Mouse (Mus musculus) liver, embryonic 14.5 days (tissue): ENCODE data around the gene Nsmce3. TPM values are rescaled to one million over a fixed set of nuclear protein-coding genes. Genes with fewer than 3 reads are reported as not detected.

Source experiments
- ATAC-seq: fragments of 200-750 bp; cut with Nextera tagmentation; 2 replicates; pipeline ENCODE4 v1.8.0; 2017; ENCODE audit warnings: moderate number of reproducible peaks, mild to moderate bottlenecking, moderate library complexity; ENCODE audit not compliant: insufficient read depth
- DNase-seq, 3 experiments: peaks; one replicate each; pipeline ENCODE4 v3.0.0-alpha.2; 2012 to 2013; ENCODE audit warnings: low read depth in 3 of 3, low spot score in 3 of 3
- H3K27ac ChIP-seq: fragments of 300-500 bp; sonication (generic); 2 replicates; pipeline ENCODE4 v1.5.1; 2014; ENCODE audit warnings: moderate library complexity, mild to moderate bottlenecking, control low read depth, inconsistent platforms
- H3K27me3 ChIP-seq: fragments of 300-500 bp; sonication (generic); 2 replicates; pipeline ENCODE4 v1.6.1; 2014; ENCODE audit warnings: mild to moderate bottlenecking, low read length, moderate library complexity; ENCODE audit not compliant: control insufficient read depth, insufficient read depth
- H3K36me3 ChIP-seq: fragments of 300-500 bp; sonication (generic); replicated peaks from 2 replicates; pipeline ENCODE4 v1.6.1; 2014; ENCODE audit warnings: low read depth; ENCODE audit not compliant: control insufficient read depth, insufficient read depth
- H3K4me1 ChIP-seq, 2 experiments: fragments of 200-500 bp in 1 of 2; fragments of 300-500 bp in 1 of 2; sonication (generic) in 1 of 2; replicated peaks; 2 replicates each; pipeline ENCODE4 v1.6.1; 2012 to 2014; ENCODE audit warnings: antibody characterized with exemption in 1 of 2, inconsistent platforms in 1 of 2, low read length in 1 of 2; ENCODE audit not compliant: control insufficient read depth in 2 of 2, insufficient read depth in 2 of 2
- H3K4me2 ChIP-seq: fragments of 300-500 bp; sonication (generic); 2 replicates; pipeline ENCODE4 v1.6.1; 2014; ENCODE audit warnings: low read depth, mild to moderate bottlenecking, control low read depth, moderate library complexity
- H3K4me3 ChIP-seq, 2 experiments: fragments of 200-500 bp in 1 of 2; fragments of 300-500 bp in 1 of 2; sonication (generic) in 1 of 2; 2 replicates each; pipeline ENCODE4 v1.5.1; 2012 to 2014; ENCODE audit warnings: low read depth in 2 of 2, low read length in 2 of 2, mild to moderate bottlenecking in 2 of 2, control low read depth in 1 of 2, inconsistent platforms in 1 of 2, moderate library complexity in 1 of 2; ENCODE audit not compliant: insufficient read depth in 1 of 2
- H3K9ac ChIP-seq: fragments of 300-500 bp; sonication (generic); replicated peaks from 2 replicates; pipeline ENCODE4 v1.6.1; 2014; ENCODE audit warnings: mild to moderate bottlenecking, control low read depth, moderate library complexity
- H3K9me3 ChIP-seq: fragments of 300-500 bp; sonication (generic); 2 replicates; pipeline ENCODE4 v1.6.1; 2016; ENCODE audit warnings: low read length, mixed read lengths; ENCODE audit not compliant: control insufficient read depth
- CTCF ChIP-seq: IDR thresholded peaks from 2 replicates; pipeline ENCODE4 v1.5.1; 2016; ENCODE audit warnings: antibody characterized with exemption, low read depth, control low read depth
- EP300 ChIP-seq: IDR thresholded peaks from 2 replicates; pipeline ENCODE4 v1.6.1; 2016; ENCODE audit warnings: antibody characterized with exemption, low read depth
- WGBS: fragments of 180-500 bp; shearing (Covaris S2); extraction: QIAGEN DNeasy Blood & Tissue Kit; methylation state at CpG from one replicate; pipeline ENCODE4 v1.1.7; 2014; ENCODE audit not compliant: insufficient replicate concordance; 5-methylcytosine and 5-hydroxymethylcytosine counted together
- polyA plus RNA-seq, 2 experiments: library from polyadenylated mRNA; depleted of rRNA in 1 of 2; stranded (reverse) in 1 of 2; unstranded in 1 of 2; fragments of >200 nt; fragmentation: Nextera tagmentation in 1 of 2; extraction: Ambion mirVana in 1 of 2; gene quantifications; 2 replicates each; pipeline versions ENCODE4 v1.2.1 to v1.2.3; 2012 to 2014

Gene Nsmce3
- polyA plus RNA-seq, 2 experiments: 3.0 to 5.1 TPM

GRCm38 (mm10) chr7:64896587-64896986, 23.8 kb upstream of the Nsmce3 start:
- no peak overlapping the region for H3K4me3 ChIP-seq
- ATAC-seq (no peak), DNase-seq (no peak)
- no peaks in the 10 kb centered on the region for H3K27me3 ChIP-seq
- no peak overlapping the region for H3K9ac ChIP-seq
- no peaks in the 10 kb centered on the region for H3K4me1 ChIP-seq
- no peaks in the 10 kb centered on the region for H3K9me3 ChIP-seq
- H3K36me3 ChIP-seq: no peaks in the 10 kb centered on the region
- no peak for TF ChIP-seq CTCF
- no peak for TF ChIP-seq EP300
- 48% methylated on average over 6 of the region's 6 CpGs for WGBS
- H3K4me2 ChIP-seq: no peak overlapping the region
- no peak overlapping the region for H3K27ac ChIP-seq

- TF ChIP-seq CTCF: no peak
- no peak for TF ChIP-seq EP300
- no peaks in the 10 kb centered on the region for H3K36me3 ChIP-seq
- H3K4me3 ChIP-seq: no peak overlapping the region
- no peaks in the 10 kb centered on the region for H3K4me1 ChIP-seq
- WGBS: 43% methylated on average over 5 of the region's 5 CpGs
- H3K9me3 ChIP-seq: no peaks in the 10 kb centered on the region
- DNase-seq (no peak), ATAC-seq (no peak)
- no peak overlapping the region for H3K27ac ChIP-seq
- no peaks in the 10 kb centered on the region for H3K27me3 ChIP-seq
- H3K9ac ChIP-seq: no peak overlapping the region
- H3K4me2 ChIP-seq: no peak overlapping the region
Observed at GRCm38 (mm10) chr7:64895685-64896101, 22.9 kb upstream of the Nsmce3 start.

GRCm38 (mm10) chr7:64891139-64891538, 18.3 kb upstream of the Nsmce3 start:
- DNase-seq (no peak), ATAC-seq (no peak)
- H3K9ac ChIP-seq: no peak overlapping the region
- no peaks in the 10 kb centered on the region for H3K27me3 ChIP-seq
- no peak for TF ChIP-seq CTCF
- TF ChIP-seq EP300: no peak
- no peaks in the 10 kb centered on the region for H3K36me3 ChIP-seq
- H3K4me2 ChIP-seq: no peak overlapping the region
- 49% methylated on average over 3 of the region's 3 CpGs for WGBS
- no peak overlapping the region for H3K4me3 ChIP-seq
- H3K9me3 ChIP-seq: no peaks in the 10 kb centered on the region
- no peaks in the 10 kb centered on the region for H3K4me1 ChIP-seq
- no peak overlapping the region for H3K27ac ChIP-seq

GRCm38 (mm10) chr7:64889919-64890318, 17.1 kb upstream of the Nsmce3 start:
- WGBS: 69% methylated on average over 9 of the region's 9 CpGs
- ATAC-seq: no peak
- Histone ChIP-seq H3K36me3 (no peaks in the 10 kb centered on the region), H3K27me3 (no peaks in the 10 kb centered on the region), H3K9me3 (no peaks in the 10 kb centered on the region), H3K4me3 (no peak overlapping the region), H3K27ac (no peak overlapping the region), H3K9ac (no peak overlapping the region), H3K4me2 (no peak overlapping the region), H3K4me1 (no peaks in the 10 kb centered on the region)
- DNase-seq: no peak
- TF ChIP-seq EP300 (no peak), CTCF (no peak)

GRCm38 (mm10) chr7:64884187-64884862, 11.5 kb upstream of the Nsmce3 start:
- ATAC-seq (no peak), DNase-seq (no peak)
- Histone ChIP-seq H3K4me2 (no peak overlapping the region), H3K27me3 (no peaks in the 10 kb centered on the region), H3K36me3 (no peaks in the 10 kb centered on the region), H3K9me3 (no peaks in the 10 kb centered on the region), H3K4me3 (no peak overlapping the region), H3K4me1 (no peaks in the 10 kb centered on the region), H3K9ac (no peak overlapping the region), H3K27ac (no peak overlapping the region)
- TF ChIP-seq EP300: no peak
- no peak for TF ChIP-seq CTCF
- WGBS: 53% methylated on average over 11 of the region's 11 CpGs
